Mouse (Mus musculus) liver, adult 2 months (tissue): ENCODE data around the gene Zfp26. TPM values are rescaled to one million over a fixed set of nuclear protein-coding genes. Genes with fewer than 3 reads are reported as not detected.
A peak's percentile ranks its signal among the peaks of the same experiment; 100 is the strongest.

Source experiments
- DNase-seq: peaks from one replicate; pipeline ENCODE4 v3.0.0-alpha.2; 2011; ENCODE audit warnings: low read depth, low spot score; ENCODE audit errors: extremely low read depth
- H3K27ac ChIP-seq: fragments of 200-500 bp; replicated peaks from 2 replicates; pipeline ENCODE4 v1.5.1; 2012; ENCODE audit warnings: low read depth, mild to moderate bottlenecking, control low read depth, inconsistent platforms, low read length; ENCODE audit not compliant: insufficient read depth
- H3K27me3 ChIP-seq: fragments of 200-500 bp; 2 replicates; pipeline ENCODE4 v1.6.1; 2012; ENCODE audit warnings: mild to moderate bottlenecking, moderate library complexity, low read length, inconsistent platforms; ENCODE audit not compliant: control insufficient read depth, insufficient read depth
- H3K36me3 ChIP-seq: fragments of 200-500 bp; 2 replicates; pipeline ENCODE4 v1.6.1; 2012; ENCODE audit warnings: low read length, inconsistent platforms; ENCODE audit not compliant: control insufficient read depth, insufficient read depth
- H3K4me1 ChIP-seq: fragments of 200-500 bp; 2 replicates; pipeline ENCODE4 v1.6.1; 2011; ENCODE audit warnings: low read length; ENCODE audit not compliant: control insufficient read depth, insufficient read depth
- H3K4me3 ChIP-seq: fragments of 200-500 bp; 2 replicates; pipeline ENCODE4 v1.5.1; 2011; ENCODE audit warnings: low read depth, mild to moderate bottlenecking, control low read depth, low read length, moderate library complexity; ENCODE audit not compliant: insufficient read depth
- H3K79me2 ChIP-seq: fragments of 200-500 bp; 2 replicates; pipeline ENCODE4 v1.6.1; 2012; ENCODE audit warnings: inconsistent platforms, mild to moderate bottlenecking, low read length, moderate library complexity; ENCODE audit not compliant: control insufficient read depth, insufficient read depth
- H3K9ac ChIP-seq: fragments of 200-500 bp; 2 replicates; pipeline ENCODE4 v1.6.1; 2012; ENCODE audit warnings: low read depth, mild to moderate bottlenecking, control low read depth, inconsistent platforms, low read length
- CTCF ChIP-seq: fragments of 200-500 bp; IDR thresholded peaks from 2 replicates; pipeline ENCODE4 v1.5.1; 2011; ENCODE audit warnings: low read depth, low read length, control low read depth
- POLR2A ChIP-seq: fragments of 200-500 bp; IDR thresholded peaks from 2 replicates; pipeline ENCODE4 v1.6.1; 2011; ENCODE audit warnings: low read length, control low read depth; ENCODE audit not compliant: insufficient read depth; ENCODE audit errors: extremely low read depth
- WGBS: fragments of 180-500 bp; shearing (Covaris S2); methylation state at CpG from one replicate; pipeline ENCODE4 v1.1.7; 2018; 5-methylcytosine and 5-hydroxymethylcytosine counted together
- polyA plus RNA-seq: library from polyadenylated mRNA; depleted of rRNA; stranded (reverse); fragments of >200 nt; gene quantifications from 2 replicates; pipeline ENCODE4 v1.2.3, GENCODE M21; 2012; rRNA removed
- total RNA-seq: library from RNA; depleted of rRNA; stranded (reverse); fragments of >200 nt; gene quantifications from 2 replicates; pipeline ENCODE4 v1.2.3, GENCODE M21; 2014; rRNA removed

The Zfp26 gene
- total RNA-seq (8.2 and 8.8 TPM in 2 replicates), polyA plus RNA-seq (0.70 and 1.1 TPM in 2 replicates)

- Histone ChIP-seq H3K79me2 (peaks cover 5% of the 10 kb centered on the region; the same call in 1 of the 2 replicates), H3K9ac (peak within 1 kb of the TSS; percentile 93), H3K27ac (peak within 1 kb of the TSS; percentile 73), H3K4me3 (peak within 1 kb of the TSS; percentile 97), H3K27me3 (no peaks in the 10 kb centered on the region), H3K4me1 (peaks cover 4% of the 10 kb centered on the region; the same call in 1 of the 2 replicates), H3K36me3 (peaks cover 15% of the 10 kb centered on the region)
- 0 out of 2 replicates have a peak, but pooled peaks have one; percentile 13 for TF ChIP-seq POLR2A
- no peak for TF ChIP-seq CTCF
- peak; percentile 83 for DNase-seq
- WGBS: 1% methylated on average over 47 of the region's 48 CpGs
Measured at GRCm38 (mm10) chr9:20459377-20460317, at the start of gene Zfp26. Zfp26 (minus strand) TSS chr9:20460162.

- Histone ChIP-seq H3K4me3 (no peak overlapping the region), H3K79me2 (peaks cover 19% of the 10 kb centered on the region), H3K36me3 (peaks cover 27% of the 10 kb centered on the region), H3K9ac (no peak overlapping the region), H3K27ac (no peak overlapping the region), H3K27me3 (no peaks in the 10 kb centered on the region), H3K4me1 (peaks cover 4% of the 10 kb centered on the region; the same call in 1 of the 2 replicates)
- no peak for DNase-seq
- 97% methylated on average over 3 of the region's 3 CpGs for WGBS
- TF ChIP-seq POLR2A (no peak), CTCF (no peak)
Measured at GRCm38 (mm10) chr9:20509676-20510075, 49.7 kb upstream of the Zfp26 start.

- no peaks in the 10 kb centered on the region; the same call in 1 of the 2 replicates for H3K79me2 ChIP-seq
- H3K27ac ChIP-seq: no peak overlapping the region
- TF ChIP-seq POLR2A (no peak), CTCF (no peak)
- H3K36me3 ChIP-seq: peaks cover 67% of the 10 kb centered on the region
- no peak overlapping the region for H3K9ac ChIP-seq
- no peak overlapping the region for H3K4me3 ChIP-seq
- H3K27me3 ChIP-seq: no peaks in the 10 kb centered on the region
- 26% methylated on average over 5 of the region's 5 CpGs for WGBS
- peaks cover 4% of the 10 kb centered on the region; the same call in 1 of the 2 replicates for H3K4me1 ChIP-seq
- peak; percentile 38 for DNase-seq
Measured at GRCm38 (mm10) chr9:20504801-20505200, 44.8 kb upstream of the Zfp26 start.

- H3K4me3 ChIP-seq: peak overlapping the region; percentile 99
- DNase-seq: peak; percentile 58
- peak overlapping the region; percentile 82 for H3K9ac ChIP-seq
- peak overlapping the region; percentile 98 for H3K27ac ChIP-seq
- H3K36me3 ChIP-seq: peaks cover 20% of the 10 kb centered on the region
- peaks cover 15% of the 10 kb centered on the region for H3K4me1 ChIP-seq
- H3K27me3 ChIP-seq: no peaks in the 10 kb centered on the region
- peaks cover 3% of the 10 kb centered on the region; the same call in 1 of the 2 replicates for H3K79me2 ChIP-seq
- TF ChIP-seq POLR2A: no peak
- no peak for TF ChIP-seq CTCF
- under 1% methylated on average over 9 of the region's 9 CpGs for WGBS
Measured at GRCm38 (mm10) chr9:20493281-20493680, 33.3 kb upstream of the Zfp26 start.

GRCm38 (mm10) chr9:20492527-20493233 is 32.7 kb upstream of the Zfp26 start, which contains the start of gene Zfp426:
Zfp426 (minus strand) TSS chr9:20492746.
- peak within 1 kb of the TSS; percentile 99 for H3K4me3 ChIP-seq
- peaks cover 3% of the 10 kb centered on the region; the same call in 1 of the 2 replicates for H3K79me2 ChIP-seq
- peaks cover 15% of the 10 kb centered on the region for H3K36me3 ChIP-seq
- H3K9ac ChIP-seq: peak within 1 kb of the TSS; percentile 98
- TF ChIP-seq POLR2A: peak; percentile 84
- TF ChIP-seq CTCF: no peak
- peak within 1 kb of the TSS; percentile 98 for H3K27ac ChIP-seq
- H3K4me1 ChIP-seq: peaks cover 15% of the 10 kb centered on the region
- peak; percentile 85 for DNase-seq
- WGBS: under 1% methylated on average over 40 of the region's 40 CpGs
- H3K27me3 ChIP-seq: no peaks in the 10 kb centered on the region
